Mouse (Mus musculus): ENCODE data around the gene Rundc3a.

- no peak for TF ChIP-seq CTCF (IDR thresholded peaks at IDR 0.05; ENCODE audit: low read depth, low read length)
- no peak for TF ChIP-seq POLR2A (IDR thresholded peaks at IDR 0.05; ENCODE audit: borderline replicate concordance, low read depth, low read length)
These were observed 16.0 kb upstream of the Rundc3a start for GRCm38 (mm10) chr11:102377186-102377585.

Data from bone marrow macrophage, adult 2 months (primary cell).